Comparison of ENCODE assay signal across 18 mouse cellular contexts in the genomic region with DNA sequence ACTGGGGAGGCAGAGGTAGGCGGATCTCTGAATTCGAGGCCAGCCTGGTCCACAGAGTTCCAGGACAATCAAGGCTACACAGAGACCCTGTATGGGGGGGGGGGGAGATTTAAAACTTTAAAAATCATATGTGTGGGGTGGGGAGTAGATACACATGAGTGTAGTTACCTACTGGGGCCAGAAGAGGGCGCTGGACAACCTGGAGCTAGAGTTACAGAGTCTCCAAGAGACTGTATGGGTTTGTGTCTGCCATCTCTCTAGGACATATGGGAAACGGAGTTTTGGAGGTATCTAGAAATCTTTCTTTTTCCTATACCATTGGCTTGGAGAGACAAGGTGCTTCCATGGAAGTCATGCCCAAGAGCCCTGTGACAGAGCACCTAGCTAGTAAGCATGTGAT. TPM values are rescaled to one million over a fixed set of nuclear protein-coding genes. Genes with fewer than 3 reads are reported as not detected.
DNase-seq lines count a peak whose midpoint lies in the region; ATAC-seq and TF ChIP-seq lines count a peak whose summit lies in the region.
"Had no signal": no experiment of that assay in that cellular context is flagged by ENCODE, and none has a peak within 500 bp of the region (broad histone marks: within the 10 kb centered on the region; RNA-seq: fewer than 3 reads in every experiment).

No protein-coding gene starts in this region.

- peak; percentile 60 for TF ChIP-seq CTCF in liver, embryonic 14.5 days (IDR thresholded peaks at IDR 0.05; ENCODE audit: low read depth)
- peak; percentile 65 to 72 (median 66) for TF ChIP-seq CTCF in MEL (IDR thresholded peaks at IDR 0.05 in 2 of 3, conservative IDR thresholded peaks at IDR 0.05 in 1 of 3; ENCODE audit: control insufficient read depth in 1 of 3, insufficient read depth in 1 of 3, low read depth in 2 of 3, low read length in 3 of 3, poor library complexity in 1 of 3, severe bottlenecking in 1 of 3)

- H3K4me2 ChIP-seq in liver, embryonic 14.5 days (ENCODE audit: low read depth): no peak overlapping the region
- H3K4me2 ChIP-seq: neural tube, embryonic 13.5 days had no signal

- H3K9me3 ChIP-seq in liver, embryonic 14.5 days (ENCODE audit: control insufficient read depth, low read length): no peaks in the 10 kb centered on the region
- no peaks in the 10 kb centered on the region for H3K9me3 ChIP-seq in MEL (replicated peaks; ENCODE audit: insufficient read depth, low read length)
- H3K9me3 ChIP-seq: neural tube, embryonic 13.5 days had no signal

- no peak overlapping the region for H3K4me3 ChIP-seq in liver, embryonic 14.5 days (ENCODE audit: insufficient read depth in 1 of 2, low read depth in 2 of 2, low read length in 2 of 2)
- no peak overlapping the region for H3K4me3 ChIP-seq in MEL (ENCODE audit: control insufficient read depth in 1 of 2, insufficient read depth in 1 of 2, low read depth in 2 of 2, low read length in 2 of 2)
- H3K4me3 ChIP-seq: neural tube, embryonic 13.5 days had no signal

- H3K36me3 ChIP-seq in liver, embryonic 14.5 days (replicated peaks; ENCODE audit: control insufficient read depth, insufficient read depth, low read depth): no peaks in the 10 kb centered on the region
- H3K36me3 ChIP-seq in MEL (ENCODE audit: control insufficient read depth in 1 of 2, insufficient read depth in 2 of 2, low read length in 2 of 2): no peaks in the 10 kb centered on the region
- H3K36me3 ChIP-seq: neural tube, embryonic 13.5 days had no signal

- DNase-seq in cerebellum, postnatal 10 days: peak; percentile 46 to 54
- DNase-seq in cerebellum, adult 11 months: no peak
- DNase-seq in liver, embryonic 14.5 days (ENCODE audit: low read depth in 3 of 3, low spot score in 3 of 3): no peak
- no peak for DNase-seq in liver
- peak; percentile 42 for DNase-seq in MEL (ENCODE audit: low read depth, low spot score)
- DNase-seq in thymus, postnatal 0 days (ENCODE audit: low spot score): peak; percentile 61
- DNase-seq in embryo, embryonic 11 days: no peak
- DNase-seq: adrenal gland, adult 2 months; cerebellum, adult 9-11 months; kidney, adult 18-20 months; layer of hippocampus, adult 9-11 months; right cerebral cortex, adult 18-20 months had no signal

- no peak for ATAC-seq in liver, embryonic 14.5 days (ENCODE audit: insufficient read depth)
- ATAC-seq in granulocyte monocyte progenitor cell, adult 5-6 weeks (replicated peaks; ENCODE audit: poor library complexity, severe bottlenecking): no peak

- TF ChIP-seq POLR2A in MEL (IDR thresholded peaks at IDR 0.05; ENCODE audit: control insufficient read depth in 1 of 2, insufficient read depth in 1 of 2, low read depth in 1 of 2, low read length in 2 of 2, poor library complexity in 1 of 2): no peak

- TF ChIP-seq EP300 in liver, embryonic 14.5 days (IDR thresholded peaks at IDR 0.05; ENCODE audit: low read depth): no peak
- TF ChIP-seq EP300 in MEL (IDR thresholded peaks at IDR 0.05; ENCODE audit: low read depth in 1 of 2, low read length in 2 of 2): no peak

- TF ChIP-seq RAD21 in MEL (IDR thresholded peaks at IDR 0.05; ENCODE audit: low read depth, low read length): peak; percentile 46

- no peaks in the 10 kb centered on the region for H3K79me2 ChIP-seq in MEL (ENCODE audit: control insufficient read depth, insufficient read depth, low read length, poor library complexity)

- 41% methylated on average over 4 of the region's 4 CpGs for WGBS in liver, embryonic 14.5 days (ENCODE audit: insufficient replicate concordance)

- H3K27me3 ChIP-seq in liver, embryonic 14.5 days (ENCODE audit: control insufficient read depth, insufficient read depth, low read length): peaks cover 19% of the 10 kb centered on the region
- H3K27me3 ChIP-seq in MEL (ENCODE audit: control insufficient read depth in 1 of 2, insufficient read depth in 2 of 2, low read length in 2 of 2): peaks cover 2 to 3% of the 10 kb centered on the region in 2 experiments; a peak in 3 of 4 replicates

- peaks cover 4 to 19% of the 10 kb centered on the region in 2 experiments; a peak in 1 of 4 replicates for H3K4me1 ChIP-seq in liver, embryonic 14.5 days (replicated peaks; ENCODE audit: control insufficient read depth in 2 of 2, insufficient read depth in 2 of 2, low read length in 1 of 2)
- peaks cover 0 to 3% of the 10 kb centered on the region in 2 experiments; a peak in 3 of 4 replicates for H3K4me1 ChIP-seq in MEL (ENCODE audit: control insufficient read depth in 1 of 2, insufficient read depth in 2 of 2, low read length in 2 of 2)

- H3K27ac ChIP-seq in liver, embryonic 14.5 days: no peak overlapping the region
- H3K27ac ChIP-seq in MEL (ENCODE audit: control insufficient read depth, low read depth, low read length): no peak overlapping the region
- H3K27ac ChIP-seq: neural tube, embryonic 13.5 days had no signal

- no peak overlapping the region for H3K9ac ChIP-seq in liver, embryonic 14.5 days (replicated peaks)
- H3K9ac ChIP-seq in MEL (ENCODE audit: control insufficient read depth, low read depth, low read length, poor library complexity, severe bottlenecking): no peak overlapping the region
- H3K9ac ChIP-seq: neural tube, embryonic 13.5 days had no signal

TF ChIP-seq in MEL, 35 proteins besides CTCF, POLR2A, EP300 and RAD21:
- TF ChIP-seq ZC3H11A (IDR thresholded peaks at IDR 0.05; ENCODE audit: low read depth, low read length): peak; percentile 56
- TF ChIP-seq BHLHE40 (IDR thresholded peaks at IDR 0.05; ENCODE audit: borderline replicate concordance, low read depth, low read length): 0 out of 2 replicates have a peak, but pooled peaks have one; percentile 17
- TF ChIP-seq SMC3 (IDR thresholded peaks at IDR 0.05; ENCODE audit: low read depth, low read length): peak; percentile 58
- no peak for TF ChIP-seq RCOR1 (IDR thresholded peaks at IDR 0.05; ENCODE audit: low read depth, low read length)
- TF ChIP-seq GABPA (IDR thresholded peaks at IDR 0.05; ENCODE audit: low read depth, low read length): no peak

RNA-seq across cellular contexts. Expression of gene Tha1, which starts 1.1 kb away (rescaled TPM):
- polyA plus RNA-seq in liver, embryonic 14.5 days (2012; rRNA removed): 1.4 TPM in 2 replicates
- polyA plus RNA-seq in liver, embryonic 14.5 days (2014; fragmentation: Nextera tagmentation; extraction: Ambion mirVana): 0.83 and 1.6 TPM in 2 replicates
- total RNA-seq in MEL (2012; rRNA removed): 0.12 TPM in 1 of 2 replicates, not detected in the other
- polyA plus RNA-seq in MEL (2012; ENCODE audit: insufficient read depth in 1 of 2, insufficient read length in 2 of 2, low read depth in 1 of 2, low replicate concordance in 2 of 2, missing spikeins in 1 of 2): not detected
- polyA plus RNA-seq in thymus, postnatal 0 days (2015; fragmentation: Nextera tagmentation; extraction: Ambion mirVana): 9.0 and 9.4 TPM in 2 replicates
- total RNA-seq in granulocyte monocyte progenitor cell, adult 5-6 weeks (2014; fragmentation: Nextera tagmentation): 1.2 and 6.5 TPM in 2 replicates
- total RNA-seq in granulocyte monocyte progenitor cell, adult 5-6 weeks (2017): 0.10 and 2.9 TPM in 2 replicates

RNA-seq across cellular contexts. Expression of gene Tmem235, which starts 13.9 kb away (rescaled TPM):
- 0.02 TPM in 1 of 2 replicates, not detected in the other for polyA plus RNA-seq in liver, embryonic 14.5 days (2012; rRNA removed)
- polyA plus RNA-seq in liver, embryonic 14.5 days (2014; fragmentation: Nextera tagmentation; extraction: Ambion mirVana): not detected in 2 replicates
- total RNA-seq in MEL (2012; rRNA removed): 0.04 TPM in 1 of 2 replicates, not detected in the other
- under 1 TPM in 1 of 2 experiments, not detected in 1; 0.04 TPM for polyA plus RNA-seq in MEL (2012; ENCODE audit: insufficient read depth in 1 of 2, insufficient read length in 2 of 2, low read depth in 1 of 2, low replicate concordance in 2 of 2, missing spikeins in 1 of 2)
- not detected in 2 replicates for polyA plus RNA-seq in thymus, postnatal 0 days (2015; fragmentation: Nextera tagmentation; extraction: Ambion mirVana)
- total RNA-seq in granulocyte monocyte progenitor cell, adult 5-6 weeks (2014; fragmentation: Nextera tagmentation): not detected in 2 replicates
- not detected in 2 replicates for total RNA-seq in granulocyte monocyte progenitor cell, adult 5-6 weeks (2017)
- total RNA-seq: adrenal gland, adult 2 months; gastrocnemius, adult 18-20 months; megakaryocyte-erythroid progenitor cell, adult 5-6 weeks had no signal
- polyA plus RNA-seq: adrenal gland, adult 2 months; heart, embryonic 16.5 days; limb, embryonic 14.5 days; neural tube, embryonic 13.5 days had no signal

RNA-seq across cellular contexts. Expression of gene Birc5, which starts 25.4 kb away (rescaled TPM):
- 123 and 181 TPM in 2 replicates for polyA plus RNA-seq in liver, embryonic 14.5 days (2012; rRNA removed)
- 371 and 373 TPM in 2 replicates for polyA plus RNA-seq in liver, embryonic 14.5 days (2014; fragmentation: Nextera tagmentation; extraction: Ambion mirVana)
- 242 and 244 TPM in 2 replicates for total RNA-seq in MEL (2012; rRNA removed)
- 100 to 1,000 TPM in 1 of 2 experiments, not detected in 1; 214 TPM for polyA plus RNA-seq in MEL (2012; ENCODE audit: insufficient read depth in 1 of 2, insufficient read length in 2 of 2, low read depth in 1 of 2, low replicate concordance in 2 of 2, missing spikeins in 1 of 2)
- 457 and 480 TPM in 2 replicates for polyA plus RNA-seq in thymus, postnatal 0 days (2015; fragmentation: Nextera tagmentation; extraction: Ambion mirVana)
- 93.9 and 128 TPM in 2 replicates for total RNA-seq in granulocyte monocyte progenitor cell, adult 5-6 weeks (2014; fragmentation: Nextera tagmentation)
- 200 and 221 TPM in 2 replicates for total RNA-seq in granulocyte monocyte progenitor cell, adult 5-6 weeks (2017)
- total RNA-seq: gastrocnemius, adult 18-20 months had no signal

RNA-seq across cellular contexts. Expression of gene Tk1, which starts 48.5 kb away (rescaled TPM):
- 122 and 136 TPM in 2 replicates for polyA plus RNA-seq in liver, embryonic 14.5 days (2012; rRNA removed)
- 135 and 144 TPM in 2 replicates for polyA plus RNA-seq in liver, embryonic 14.5 days (2014; fragmentation: Nextera tagmentation; extraction: Ambion mirVana)
- total RNA-seq in MEL (2012; rRNA removed): 171 and 172 TPM in 2 replicates
- 100 to 1,000 TPM in 1 of 2 experiments, not detected in 1; 188 TPM for polyA plus RNA-seq in MEL (2012; ENCODE audit: insufficient read depth in 1 of 2, insufficient read length in 2 of 2, low read depth in 1 of 2, low replicate concordance in 2 of 2, missing spikeins in 1 of 2)
- 119 and 133 TPM in 2 replicates for polyA plus RNA-seq in thymus, postnatal 0 days (2015; fragmentation: Nextera tagmentation; extraction: Ambion mirVana)
- total RNA-seq in granulocyte monocyte progenitor cell, adult 5-6 weeks (2014; fragmentation: Nextera tagmentation): 198 and 208 TPM in 2 replicates
- total RNA-seq in granulocyte monocyte progenitor cell, adult 5-6 weeks (2017): 90.8 and 105 TPM in 2 replicates

RNA-seq across cellular contexts. Expression of gene Afmid, which starts 48.7 kb away (rescaled TPM):
- polyA plus RNA-seq in liver, embryonic 14.5 days (2012; rRNA removed): 7.1 and 7.6 TPM in 2 replicates
- 7.5 and 9.8 TPM in 2 replicates for polyA plus RNA-seq in liver, embryonic 14.5 days (2014; fragmentation: Nextera tagmentation; extraction: Ambion mirVana)
- total RNA-seq in MEL (2012; rRNA removed): 3.3 and 3.5 TPM in 2 replicates
- 1 to 10 TPM in 1 of 2 experiments, not detected in 1; 3.8 TPM for polyA plus RNA-seq in MEL (2012; ENCODE audit: insufficient read depth in 1 of 2, insufficient read length in 2 of 2, low read depth in 1 of 2, low replicate concordance in 2 of 2, missing spikeins in 1 of 2)
- 6.5 and 6.9 TPM in 2 replicates for polyA plus RNA-seq in thymus, postnatal 0 days (2015; fragmentation: Nextera tagmentation; extraction: Ambion mirVana)
- total RNA-seq in granulocyte monocyte progenitor cell, adult 5-6 weeks (2014; fragmentation: Nextera tagmentation): 7.5 and 9.0 TPM in 2 replicates
- total RNA-seq in granulocyte monocyte progenitor cell, adult 5-6 weeks (2017): 1.4 and 1.9 TPM in 2 replicates

Comparison
In these comparisons a context has a peak if more than half of its experiments do, and no peak if none do; other contexts are left out.
1. DNase-seq: peak in cerebellum, postnatal 10 days (2 of 2), MEL (single experiment) and thymus, postnatal 0 days (single experiment); none in cerebellum, adult 11 months (single experiment), liver, embryonic 14.5 days (0 of 3), liver (single experiment) and embryo, embryonic 11 days (single experiment).